Mouse (Mus musculus) intestine, embryonic 16.5 days (tissue): ENCODE measurements around the gene Golga4. TPM values are rescaled to one million over a fixed set of nuclear protein-coding genes. Genes with fewer than 3 reads are reported as not detected.

Experiments used
- ATAC-seq: fragments of 200-750 bp; cut with Nextera tagmentation; 2 replicates; pipeline ENCODE4 v1.8.0; 2017; ENCODE audit warnings: moderate TSS enrichment, moderate library complexity
- H3K27ac ChIP-seq: fragments of 300-500 bp; sonication (generic); 2 replicates; pipeline ENCODE4 v1.5.1; 2014; ENCODE audit warnings: mild to moderate bottlenecking, low read length
- H3K27me3 ChIP-seq: fragments of 300-500 bp; sonication (generic); replicated peaks from 2 replicates; pipeline ENCODE4 v1.6.1; 2014; ENCODE audit warnings: low read length, control low read depth, mixed read lengths; ENCODE audit not compliant: control insufficient read depth, insufficient read depth
- H3K36me3 ChIP-seq: fragments of 300-500 bp; sonication (generic); 2 replicates; pipeline ENCODE4 v1.6.1; 2014; ENCODE audit warnings: low read length, control low read depth; ENCODE audit not compliant: control insufficient read depth, insufficient read depth
- H3K4me1 ChIP-seq: fragments of 300-500 bp; sonication (generic); 2 replicates; pipeline ENCODE4 v1.6.1; 2014; ENCODE audit warnings: low read length, control low read depth, mixed read lengths; ENCODE audit not compliant: control insufficient read depth, insufficient read depth
- H3K4me2 ChIP-seq: fragments of 300-500 bp; sonication (generic); 2 replicates; pipeline ENCODE4 v1.6.1; 2014; ENCODE audit warnings: low read depth, low read length, control low read depth
- H3K4me3 ChIP-seq: fragments of 300-500 bp; sonication (generic); 2 replicates; pipeline ENCODE4 v1.5.1; 2014; ENCODE audit warnings: mild to moderate bottlenecking, low read length
- H3K9ac ChIP-seq: fragments of 300-500 bp; sonication (generic); 2 replicates; pipeline ENCODE4 v1.6.1; 2014; ENCODE audit warnings: low read depth, low read length
- H3K9me3 ChIP-seq: fragments of 300-500 bp; sonication (generic); 2 replicates; pipeline ENCODE4 v1.6.1; 2016; ENCODE audit warnings: low read length, control low read depth; ENCODE audit not compliant: control insufficient read depth
- WGBS: fragments of 180-500 bp; shearing (Covaris S2); extraction: QIAGEN DNeasy Blood & Tissue Kit; methylation state at CpG from one replicate; pipeline ENCODE4 v1.1.7; 2014; 5-methylcytosine and 5-hydroxymethylcytosine counted together
- polyA plus RNA-seq: library from polyadenylated mRNA; unstranded; fragments of >200 nt; fragmentation: Nextera tagmentation; extraction: Ambion mirVana; gene quantifications from 2 replicates; pipeline ENCODE4 v1.2.1, GENCODE M21; 2015

Golga4 gene
- polyA plus RNA-seq, 1 experiment from 2014 or later: 52.2 TPM

DNA sequence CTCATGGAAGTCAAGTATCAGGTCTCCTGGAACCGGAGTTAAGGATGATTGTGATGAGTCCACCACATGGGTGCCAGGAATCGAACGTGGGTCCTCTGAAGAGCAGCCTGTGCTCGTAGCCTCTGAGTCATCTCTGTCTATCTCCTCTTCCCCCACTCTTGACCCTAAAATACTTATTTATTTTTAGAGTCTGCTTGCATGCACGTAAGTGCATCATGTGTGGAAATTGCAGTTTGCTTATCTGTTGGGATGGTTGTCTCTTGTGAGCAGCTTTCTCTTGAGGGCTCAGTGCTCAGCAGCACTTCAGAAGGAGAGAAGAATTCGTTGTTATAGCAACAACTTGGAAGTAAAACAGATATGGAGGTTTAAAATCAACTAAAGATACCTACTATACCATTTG lies 9.4 kb downstream of the Golga4 start:
- Histone ChIP-seq H3K36me3 (peaks cover 2% of the 10 kb centered on the region; the same call in 1 of the 2 replicates), H3K27me3 (no peaks in the 10 kb centered on the region)

DNA sequence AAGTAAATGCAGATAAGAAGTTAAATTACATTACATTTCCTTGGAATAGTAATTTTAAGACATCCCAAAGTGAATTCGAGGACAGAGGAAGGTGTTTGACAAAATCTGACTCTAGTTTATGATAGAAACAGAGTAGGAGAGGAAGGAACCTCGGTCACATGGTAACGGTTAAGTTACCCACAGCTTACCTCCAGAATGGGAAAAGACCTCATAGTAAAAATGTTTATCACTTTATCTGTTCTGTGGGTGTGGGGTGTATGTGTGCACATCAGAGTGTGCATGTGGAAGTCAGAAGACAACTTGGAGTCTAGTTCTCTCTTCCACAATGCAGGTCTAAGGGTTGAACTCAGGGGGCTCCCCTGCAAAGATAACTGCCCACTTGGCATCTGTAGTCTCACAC lies 10.1 kb downstream of the Golga4 start:
- Histone ChIP-seq H3K27ac (no peak overlapping the region), H3K4me2 (no peak overlapping the region), H3K36me3 (peaks cover 2% of the 10 kb centered on the region; the same call in 1 of the 2 replicates), H3K27me3 (no peaks in the 10 kb centered on the region), H3K9me3 (no peaks in the 10 kb centered on the region), H3K4me1 (peaks cover 20% of the 10 kb centered on the region), H3K4me3 (no peak overlapping the region), H3K9ac (no peak overlapping the region)
- no peak for ATAC-seq
- WGBS: 95% methylated on average over 3 of the region's 3 CpGs

More for the DNA sequence above, 9.4 kb downstream of the Golga4 start:
- Histone ChIP-seq H3K4me1 (peaks cover 25% of the 10 kb centered on the region), H3K9me3 (no peaks in the 10 kb centered on the region), H3K4me2 (no peak overlapping the region), H3K27ac (no peak overlapping the region), H3K4me3 (no peak overlapping the region), H3K9ac (no peak overlapping the region)
- 95% methylated on average over 6 of the region's 6 CpGs for WGBS
- ATAC-seq: no peak

DNA sequence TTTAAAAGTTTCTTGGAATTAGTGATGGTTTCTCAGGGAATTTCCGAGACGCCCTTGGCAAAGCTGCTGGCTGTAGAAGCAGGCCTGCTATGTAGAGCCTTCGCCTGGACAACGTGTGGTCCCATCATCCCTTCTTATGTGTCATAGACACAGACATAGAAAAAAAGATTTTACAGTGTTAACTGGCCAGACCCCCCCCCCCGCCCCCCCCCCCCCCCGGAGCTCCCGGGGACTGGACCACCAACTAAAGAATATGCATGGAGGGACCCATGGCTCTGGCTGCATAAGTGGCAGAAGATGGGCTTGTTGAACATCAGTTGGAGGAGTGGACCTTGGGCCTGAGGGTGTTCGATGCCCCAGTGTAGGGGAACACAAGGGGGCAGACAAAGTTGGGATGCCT lies 11.6 kb downstream of the Golga4 start:
- Histone ChIP-seq H3K9me3 (no peaks in the 10 kb centered on the region), H3K4me3 (no peak overlapping the region), H3K27ac (no peak overlapping the region), H3K27me3 (no peaks in the 10 kb centered on the region), H3K4me1 (peaks cover 12% of the 10 kb centered on the region; the same call in 1 of the 2 replicates), H3K36me3 (peaks cover 2% of the 10 kb centered on the region; the same call in 1 of the 2 replicates), H3K4me2 (no peak overlapping the region), H3K9ac (no peak overlapping the region)
- WGBS: 80% methylated on average over 8 of the region's 8 CpGs
- ATAC-seq: no peak

DNA sequence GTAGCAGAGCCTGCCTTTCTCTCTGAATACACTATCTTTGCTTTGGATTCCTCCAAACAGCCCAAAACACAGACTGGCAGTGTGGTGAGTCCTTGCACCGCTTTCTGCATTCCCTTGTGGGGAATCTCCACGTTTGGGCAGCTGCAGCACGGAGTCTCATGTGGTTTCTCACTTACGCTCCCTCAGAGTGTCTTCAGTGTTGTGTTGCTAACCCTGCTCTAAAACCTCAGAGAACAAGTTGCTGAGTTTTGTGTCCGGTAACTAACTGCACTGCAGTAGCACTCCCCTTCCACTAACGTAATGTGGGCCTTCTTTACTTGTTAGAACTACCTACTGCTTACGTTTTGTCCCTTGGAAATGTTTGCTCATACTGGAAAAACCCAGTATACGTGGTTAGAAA lies 13.0 kb downstream of the Golga4 start:
- ATAC-seq: no peak
- Histone ChIP-seq H3K9me3 (no peaks in the 10 kb centered on the region), H3K27me3 (no peaks in the 10 kb centered on the region), H3K4me1 (peaks cover 12% of the 10 kb centered on the region; the same call in 1 of the 2 replicates), H3K4me2 (no peak overlapping the region), H3K9ac (no peak overlapping the region), H3K4me3 (no peak overlapping the region), H3K36me3 (peaks cover under 1% of the 10 kb centered on the region; the same call in 1 of the 2 replicates), H3K27ac (no peak overlapping the region)
- WGBS: 65% methylated on average over 8 of the region's 8 CpGs

DNA sequence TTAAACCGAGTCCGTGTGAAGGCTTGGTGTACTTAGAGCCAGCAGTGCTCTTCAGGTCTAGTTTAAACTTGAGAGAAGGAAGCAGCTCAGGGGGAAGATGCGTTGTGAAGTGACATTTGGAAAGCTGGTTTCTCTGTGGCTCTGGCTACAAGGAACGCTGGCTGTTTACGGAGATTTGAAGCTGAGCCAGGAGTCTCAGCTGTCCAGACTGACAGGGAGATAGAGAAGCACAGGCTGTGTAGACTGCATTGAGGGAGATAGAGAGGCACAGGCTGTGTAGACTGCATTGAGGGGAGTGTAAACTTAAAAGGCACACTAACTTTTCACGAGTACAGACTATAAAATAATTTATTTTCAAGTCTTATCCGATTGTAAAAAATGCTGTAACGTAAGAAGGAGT lies 13.9 kb downstream of the Golga4 start:
- Histone ChIP-seq H3K27ac (no peak overlapping the region), H3K4me3 (no peak overlapping the region), H3K4me2 (no peak overlapping the region), H3K4me1 (peaks cover 12% of the 10 kb centered on the region; the same call in 1 of the 2 replicates), H3K9me3 (no peaks in the 10 kb centered on the region), H3K36me3 (peaks cover 3% of the 10 kb centered on the region; the same call in 1 of the 2 replicates), H3K9ac (no peak overlapping the region), H3K27me3 (no peaks in the 10 kb centered on the region)
- ATAC-seq: no peak
- 43% methylated on average over 8 of the region's 8 CpGs for WGBS

DNA sequence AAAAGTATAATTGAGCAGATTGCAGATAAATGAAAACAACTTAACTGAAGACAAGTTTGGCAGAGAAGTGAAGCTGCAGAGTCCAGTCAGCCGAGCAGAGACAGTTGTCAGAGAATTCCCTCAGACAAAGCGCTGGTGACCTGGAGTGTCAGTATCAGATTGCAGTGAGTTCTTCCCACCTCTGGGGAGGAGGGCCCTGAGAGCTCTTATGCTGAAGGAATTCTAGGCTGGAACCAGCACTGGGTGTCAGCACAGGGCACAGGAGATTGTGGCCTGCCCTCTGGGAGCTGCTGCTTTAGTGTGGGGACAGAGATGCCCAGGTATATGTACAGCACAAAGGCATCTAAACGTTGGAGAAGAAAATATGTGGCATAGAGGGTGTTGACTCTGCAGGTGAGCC lies 14.8 kb downstream of the Golga4 start:
- ATAC-seq: no peak
- no peak overlapping the region for H3K27ac ChIP-seq
- no peaks in the 10 kb centered on the region for H3K27me3 ChIP-seq
- H3K9me3 ChIP-seq: no peaks in the 10 kb centered on the region
- H3K9ac ChIP-seq: no peak overlapping the region
- no peak overlapping the region for H3K4me2 ChIP-seq
- H3K4me3 ChIP-seq: no peak overlapping the region
- H3K36me3 ChIP-seq: peaks cover 5% of the 10 kb centered on the region; the same call in 1 of the 2 replicates
- 36% methylated on average over 3 of the region's 3 CpGs for whole genome bisulfite sequencing
- H3K4me1 ChIP-seq: peaks cover 12% of the 10 kb centered on the region; the same call in 1 of the 2 replicates

DNA sequence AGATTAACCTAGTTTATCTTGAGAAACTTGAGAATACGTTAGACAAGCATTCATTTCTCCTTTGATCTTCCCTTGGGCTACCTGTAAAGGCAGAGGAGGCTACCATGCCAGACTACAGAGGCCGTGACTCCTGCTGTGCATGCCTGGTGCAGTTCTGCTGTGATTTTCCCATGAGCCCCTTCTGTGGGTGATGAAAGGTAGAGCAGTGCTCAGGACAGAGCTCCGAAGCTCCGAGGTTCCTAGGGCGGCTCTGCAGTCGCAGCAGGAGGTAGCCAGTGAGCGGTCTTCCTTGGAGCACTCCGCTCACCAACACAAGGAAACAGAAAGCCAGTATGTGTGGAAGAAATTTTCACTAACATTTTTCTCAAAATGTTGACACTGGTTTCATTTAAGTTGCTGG lies 15.6 kb downstream of the Golga4 start:
- Histone ChIP-seq H3K27me3 (no peaks in the 10 kb centered on the region), H3K9ac (no peak overlapping the region), H3K4me1 (peaks cover 12% of the 10 kb centered on the region; the same call in 1 of the 2 replicates), H3K4me3 (no peak overlapping the region), H3K4me2 (no peak overlapping the region), H3K36me3 (peaks cover 5% of the 10 kb centered on the region), H3K27ac (no peak overlapping the region), H3K9me3 (no peaks in the 10 kb centered on the region)
- ATAC-seq: no peak
- 85% methylated on average over 8 of the region's 8 CpGs for WGBS

DNA sequence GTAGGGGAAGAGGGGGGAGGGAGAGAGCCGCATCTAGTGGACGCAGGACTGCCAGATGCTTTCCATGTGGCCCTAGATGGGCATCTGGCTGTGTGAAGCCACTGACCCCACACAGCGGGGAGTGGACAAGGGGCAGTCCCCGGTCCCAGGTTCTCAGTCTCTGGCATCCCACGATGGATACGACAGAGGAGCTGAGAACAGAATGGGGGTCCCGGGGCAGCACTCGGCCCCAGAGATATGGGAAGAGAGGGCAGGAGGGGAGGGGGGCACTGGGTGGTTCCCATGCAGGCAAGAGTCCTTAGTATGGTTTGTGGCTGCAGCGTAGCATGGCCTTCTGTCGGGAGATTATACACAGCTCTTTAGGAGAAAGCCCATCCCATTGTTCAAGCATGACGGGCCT lies 17.7 kb downstream of the Golga4 start:
- peaks cover 14% of the 10 kb centered on the region for H3K36me3 ChIP-seq

DNA sequence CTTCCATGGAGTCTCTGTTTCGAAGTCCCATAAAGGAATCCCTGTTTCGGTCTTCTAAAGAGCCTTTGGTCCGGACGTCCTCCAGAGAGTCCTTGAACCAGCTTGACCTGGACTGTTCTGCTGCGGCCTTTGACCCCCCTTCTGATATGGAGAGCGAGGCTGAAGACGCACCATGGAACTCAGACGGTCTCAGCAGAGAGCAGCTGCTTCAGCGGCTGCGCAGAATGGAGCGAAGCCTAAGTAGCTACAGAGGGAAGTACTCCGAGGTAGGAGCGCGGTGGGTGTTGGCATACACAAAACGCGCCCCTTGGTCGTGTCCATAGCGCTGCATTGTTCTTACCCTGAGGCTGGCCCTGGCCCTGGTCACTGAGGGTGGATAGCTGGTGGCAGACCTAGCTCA lies 21.0 kb downstream of the Golga4 start:
- no peak overlapping the region for H3K9ac ChIP-seq
- no peak overlapping the region for H3K4me2 ChIP-seq
- no peaks in the 10 kb centered on the region for H3K4me1 ChIP-seq
- H3K36me3 ChIP-seq: peaks cover 17% of the 10 kb centered on the region
- ATAC-seq: no peak
- H3K4me3 ChIP-seq: no peak overlapping the region
- no peaks in the 10 kb centered on the region for H3K27me3 ChIP-seq
- H3K27ac ChIP-seq: no peak overlapping the region
- WGBS: 89% methylated on average over 18 of the region's 18 CpGs
- no peaks in the 10 kb centered on the region for H3K9me3 ChIP-seq

More for the DNA sequence above, 17.7 kb downstream of the Golga4 start:
- H3K9ac ChIP-seq: no peak overlapping the region
- H3K27me3 ChIP-seq: no peaks in the 10 kb centered on the region
- no peaks in the 10 kb centered on the region for H3K9me3 ChIP-seq
- peaks cover 10% of the 10 kb centered on the region; the same call in 1 of the 2 replicates for H3K4me1 ChIP-seq
- 92% methylated on average over 11 of the region's 11 CpGs for WGBS
- no peak for ATAC-seq
- no peak overlapping the region for H3K4me3 ChIP-seq
- no peak overlapping the region for H3K27ac ChIP-seq
- H3K4me2 ChIP-seq: no peak overlapping the region

DNA sequence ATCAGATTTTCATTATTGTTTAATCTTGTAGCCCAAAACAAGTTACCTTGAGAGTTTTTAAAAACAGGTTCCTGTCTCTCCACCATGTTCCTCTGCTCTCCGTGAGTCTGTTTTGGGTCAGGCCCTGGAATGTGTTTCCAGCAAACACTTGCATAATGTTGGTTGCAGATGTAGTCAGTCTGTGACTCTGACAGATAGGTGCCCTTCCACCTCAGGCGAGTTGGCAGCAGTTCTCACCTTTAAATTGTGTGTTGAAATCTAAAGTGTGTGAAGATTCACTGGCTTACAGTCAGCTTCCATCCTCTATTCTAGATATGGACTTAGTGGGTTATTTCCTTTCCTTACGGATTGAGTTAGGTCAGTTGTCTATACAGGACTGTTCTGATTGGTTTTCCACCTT lies 23.7 kb downstream of the Golga4 start:
- Histone ChIP-seq H3K9ac (no peak overlapping the region), H3K36me3 (peaks cover 18% of the 10 kb centered on the region), H3K4me3 (no peak overlapping the region), H3K9me3 (no peaks in the 10 kb centered on the region), H3K27me3 (no peaks in the 10 kb centered on the region), H3K27ac (no peak overlapping the region), H3K4me2 (no peak overlapping the region), H3K4me1 (no peaks in the 10 kb centered on the region)
- 85% methylated on average over 3 of the region's 3 CpGs for WGBS
- ATAC-seq: no peak
